Mouse (Mus musculus) left cerebral cortex, postnatal 14 days (tissue): Measurements from ENCODE around the gene Auts2. TPM values are rescaled to one million over a fixed set of nuclear protein-coding genes. Genes with fewer than 3 reads are reported as not detected.

Experiments
- DNase-seq, 2 experiments: peaks; one replicate each; pipeline ENCODE4 v3.0.0; 2021 to 2022; ENCODE audit warnings: low spot score in 2 of 2, mixed read lengths in 1 of 2
- intact Hi-C: fragments of 180-260 bp; cut with DNase I; formaldehyde crosslinking; loops from one replicate; pipeline ENCODE4 v1.15.1; 2025
- total RNA-seq, 2 experiments: library from RNA; stranded (reverse); gene quantifications; 2 replicates each; pipeline ENCODE4 v1.2.3; 2021

Auts2 gene
- total RNA-seq, 2 experiments from 2014 or later: 88.7 to 96.9 TPM

- intact Hi-C loops: no loop called here
- no peak for DNase-seq
These were observed 132.7 kb downstream of the Auts2 start for GRCm38 (mm10) chr5:132410338-132410852.

- intact Hi-C loops: no loop called here
These were observed 134.1 kb downstream of the Auts2 start for GRCm38 (mm10) chr5:132408892-132409575.

GRCm38 (mm10) chr5:132400556-132400955, 142.6 kb downstream of the Auts2 start:
- no peak for DNase-seq
- intact Hi-C loops: no loop called here

More at GRCm38 (mm10) chr5:132408892-132409575, 134.1 kb downstream of the Auts2 start:
- no peak for DNase-seq

GRCm38 (mm10) chr5:132399486-132399885, 143.7 kb downstream of the Auts2 start:
- intact Hi-C loops: no loop called here
- DNase-seq: peak; percentile 16 to 30

DNA sequence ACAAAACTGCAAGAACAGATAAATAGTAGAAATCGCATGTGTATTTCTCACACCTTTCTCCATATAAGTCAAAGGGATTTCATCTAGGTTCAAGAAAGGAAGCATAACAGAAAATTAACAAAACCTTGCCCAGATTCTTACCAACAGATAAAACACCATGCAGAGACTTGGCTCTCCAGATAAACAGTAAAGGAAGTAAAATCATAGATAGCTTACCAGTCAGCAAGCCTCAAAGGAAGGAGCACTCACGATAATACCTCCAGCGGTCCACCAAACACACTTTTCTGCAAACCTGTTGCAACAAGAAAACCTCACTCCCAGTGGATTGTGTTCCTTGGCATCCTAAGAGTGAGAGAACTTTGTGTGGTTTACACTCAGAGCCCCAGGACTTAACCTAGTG, 147.2 kb downstream of the Auts2 start:
- intact Hi-C loops: no loop called here
- DNase-seq: no peak

- intact Hi-C loops: no loop called here
- no peak for DNase-seq
These were observed 148.2 kb downstream of the Auts2 start for GRCm38 (mm10) chr5:132394800-132395575.

- intact Hi-C loops: no loop called here
- DNase-seq: no peak
These were observed 151.0 kb downstream of the Auts2 start for GRCm38 (mm10) chr5:132391831-132392763.

DNA sequence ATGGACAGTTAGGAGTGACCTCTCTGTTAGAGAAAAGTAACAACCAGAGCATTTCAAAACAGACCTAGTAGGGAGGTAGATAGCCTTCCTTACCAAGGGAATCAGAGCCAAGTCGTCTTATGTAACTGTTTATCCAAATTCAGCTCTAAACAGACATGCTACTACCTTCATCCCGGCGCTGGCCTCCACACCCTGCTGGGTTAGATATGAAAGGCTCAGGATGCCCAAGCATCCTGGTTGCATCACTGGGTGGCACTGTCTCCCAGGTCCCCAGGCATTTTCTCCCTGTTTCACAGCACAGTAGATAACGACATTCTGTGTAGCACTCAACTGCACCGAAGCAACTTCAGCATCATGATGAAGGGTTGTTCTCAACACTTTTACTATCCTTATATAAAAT, 154.4 kb downstream of the Auts2 start:
- DNase-seq: no peak
- intact Hi-C loops: no loop called here

- intact Hi-C loops: no loop called here
- no peak for DNase-seq
These were observed 157.8 kb downstream of the Auts2 start for GRCm38 (mm10) chr5:132385244-132385855.

- no peak for DNase-seq
- intact Hi-C loops: no loop called here
These were observed 162.9 kb downstream of the Auts2 start for GRCm38 (mm10) chr5:132380261-132380660.

DNA sequence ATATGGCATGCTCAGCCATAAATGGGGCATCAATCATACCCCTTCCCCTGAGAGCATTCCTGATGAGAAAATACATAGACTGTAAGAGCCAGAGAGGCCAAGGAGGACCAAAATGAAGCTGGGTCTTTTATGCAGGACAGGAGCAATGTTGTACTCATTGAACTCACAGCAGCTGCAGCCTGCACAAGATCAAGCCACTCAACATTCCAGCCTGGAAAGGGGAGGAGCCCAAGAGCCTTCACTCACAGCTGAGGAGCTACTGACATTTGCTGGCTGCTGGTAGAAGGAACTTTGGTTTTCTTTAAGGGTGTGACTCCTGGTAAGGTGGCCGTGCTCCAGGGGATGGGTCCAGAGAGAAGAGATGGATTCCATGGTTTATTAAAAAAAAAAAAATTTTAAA, 164.2 kb downstream of the Auts2 start:
- intact Hi-C loops: no loop called here
- DNase-seq: no peak

- DNase-seq: no peak
- intact Hi-C loops: no loop called here
These were observed 168.0 kb downstream of the Auts2 start for GRCm38 (mm10) chr5:132375130-132375529.

DNA sequence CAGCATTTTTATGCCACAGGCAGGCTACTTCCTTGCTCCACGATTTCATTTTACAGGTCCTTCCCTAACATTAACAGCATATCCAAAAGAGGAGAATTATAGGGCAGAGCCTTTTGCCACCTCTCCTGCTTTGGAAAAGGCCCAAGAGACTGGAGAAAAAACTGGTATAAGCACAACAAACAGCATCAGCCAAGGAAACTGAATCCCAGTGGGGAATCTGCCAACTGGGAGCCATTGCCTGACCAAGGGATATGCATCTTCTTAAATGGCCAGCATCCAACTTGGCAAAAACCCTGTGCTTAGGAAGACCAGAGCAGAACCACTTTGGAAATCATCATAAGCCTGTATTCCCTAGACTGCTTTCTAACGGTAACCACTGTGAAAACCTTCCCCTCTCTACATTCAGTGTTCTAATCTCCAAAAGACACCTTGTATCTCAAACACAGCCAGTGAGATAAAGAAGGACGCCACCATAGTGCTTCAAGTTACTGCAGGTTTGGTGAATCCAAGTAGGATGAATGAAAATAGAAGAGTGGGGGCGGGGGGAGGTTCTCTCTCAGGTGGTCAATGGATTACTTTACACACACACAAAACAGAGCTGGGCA, 169.6 kb downstream of the Auts2 start:
- intact Hi-C loops: no loop called here
- DNase-seq: peak in 1 of 2 experiments; percentile 7

- no peak for DNase-seq
- intact Hi-C loops: no loop called here
These were observed 170.5 kb downstream of the Auts2 start for GRCm38 (mm10) chr5:132372605-132373004.

DNA sequence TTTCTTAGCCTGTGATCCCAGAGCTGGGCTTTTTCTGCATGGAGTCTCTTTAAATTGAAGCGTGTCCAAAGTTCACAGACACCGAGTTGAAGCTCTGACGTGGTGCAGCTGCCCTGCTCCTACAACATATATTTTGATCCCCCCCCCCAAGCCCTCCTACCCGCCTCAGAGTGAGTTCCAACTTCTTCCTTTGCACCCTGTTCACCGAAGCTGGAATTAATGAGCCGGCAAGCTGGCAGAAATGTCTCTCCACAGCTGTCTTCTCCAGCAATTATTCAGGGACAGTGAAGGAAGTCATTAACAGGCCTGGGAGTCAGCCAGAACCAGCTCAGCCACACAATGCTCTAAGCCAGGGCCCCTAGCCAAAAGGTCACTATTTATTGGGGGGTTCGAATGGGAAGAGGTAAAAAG, 174.5 kb downstream of the Auts2 start:
- intact Hi-C loops: no loop called here

GRCm38 (mm10) chr5:132361276-132361675, 181.9 kb downstream of the Auts2 start:
- no peak for DNase-seq
- intact Hi-C loops: no loop called here

More for the DNA sequence above, 174.5 kb downstream of the Auts2 start:
- peak in 1 of 2 experiments; percentile 28 for DNase-seq

GRCm38 (mm10) chr5:132357726-132358125, 185.4 kb downstream of the Auts2 start:
- intact Hi-C loops: no loop called here
- DNase-seq: no peak

GRCm38 (mm10) chr5:132355935-132356334, 187.2 kb downstream of the Auts2 start:
- intact Hi-C loops: no loop called here
- no peak for DNase-seq

- intact Hi-C loops: no loop called here
- DNase-seq: no peak
These were observed 190.7 kb downstream of the Auts2 start for GRCm38 (mm10) chr5:132352437-132352836.
